8 mouse cellular contexts compared by ENCODE assay signal in the genomic region with DNA sequence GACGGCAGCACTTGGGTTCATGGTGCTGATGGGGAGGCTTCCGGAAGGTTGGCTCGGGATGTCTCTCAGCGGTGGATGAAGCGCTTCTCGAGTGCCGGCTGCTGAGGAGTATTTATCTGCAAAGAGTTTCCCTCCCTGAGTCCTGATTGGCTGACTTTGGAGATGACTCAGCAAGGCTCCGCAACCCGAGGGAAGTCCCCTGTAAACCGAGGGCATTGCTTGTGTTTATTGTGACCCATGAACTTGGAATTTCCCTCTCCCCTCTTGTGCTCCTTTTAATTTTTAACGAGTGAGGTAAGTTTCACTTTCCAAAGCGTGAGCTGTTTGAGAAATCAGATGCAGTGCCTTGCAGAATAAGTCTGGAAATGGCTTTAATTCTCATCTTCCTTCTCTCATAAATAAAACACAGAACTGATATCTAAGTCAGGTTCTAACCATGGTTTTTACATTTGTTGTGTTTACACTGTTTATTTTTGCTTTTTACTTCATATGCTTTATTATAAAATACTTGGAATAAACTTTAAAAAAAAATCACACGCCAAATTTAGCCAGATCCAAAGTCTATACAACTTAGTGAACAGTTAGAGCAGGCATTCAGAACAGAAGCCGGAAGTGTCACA. TPM values are rescaled to one million over a fixed set of nuclear protein-coding genes. Genes with fewer than 3 reads are reported as not detected.
DNase-seq lines count a peak whose midpoint lies in the region; ATAC-seq and TF ChIP-seq lines count a peak whose summit lies in the region.

A gene (minus strand): TSS at position 96 of the 620 bp plus-strand sequence.

- H3K36me3 ChIP-seq in heart, adult 2 months (ENCODE audit: control insufficient read depth, insufficient read depth, low read length): no peaks in the 10 kb centered on the region
- H3K36me3 ChIP-seq in kidney, adult 2 months (ENCODE audit: control insufficient read depth, insufficient read depth, low read length): no peaks in the 10 kb centered on the region
- H3K36me3 ChIP-seq in lung, embryonic 14.5 days (ENCODE audit: insufficient read depth): no peaks in the 10 kb centered on the region
- H3K36me3 ChIP-seq in neural tube, embryonic 14.5 days (ENCODE audit: control insufficient read depth, insufficient read depth, low read length): no peaks in the 10 kb centered on the region

- peak within 1 kb of the TSS; percentile 50 for H3K4me2 ChIP-seq in lung, embryonic 14.5 days
- H3K4me2 ChIP-seq in neural tube, embryonic 14.5 days (ENCODE audit: low read depth, low read length): peak within 1 kb of the TSS; percentile 40

- no peak for TF ChIP-seq EP300 in heart, adult 2 months (IDR thresholded peaks at IDR 0.05; ENCODE audit: insufficient read depth, low read depth, low read length)

- H3K9ac ChIP-seq in heart, adult 2 months (ENCODE audit: low read depth, low read length): no peak within 1 kb of the TSS
- H3K9ac ChIP-seq in lung, embryonic 14.5 days: no peak within 1 kb of the TSS; the same call in 1 of the 2 replicates
- H3K9ac ChIP-seq in neural tube, embryonic 14.5 days (replicated peaks; ENCODE audit: low read depth, low read length): no peak within 1 kb of the TSS

- intact Hi-C loops in heart, adult 2 months (cut with DNase I): loop anchor here (2.0 kb wide), 1 partner anchor 26 kb away; no protein-coding TSS in a partner anchor

- peak within 1 kb of the TSS; percentile 31 for H3K4me3 ChIP-seq in heart, adult 2 months
- H3K4me3 ChIP-seq in kidney, adult 2 months (ENCODE audit: insufficient read depth, low read depth, low read length): peak within 1 kb of the TSS; percentile 29
- peak within 1 kb of the TSS; percentile 15; the same call in 1 of the 2 replicates for H3K4me3 ChIP-seq in lung, embryonic 14.5 days (ENCODE audit: low read depth, low read length)
- H3K4me3 ChIP-seq in neural tube, embryonic 14.5 days (ENCODE audit: low read depth, low read length): no peak within 1 kb of the TSS

- DNase-seq in urinary bladder, postnatal 14 days (ENCODE audit: low spot score): peak; percentile 52
- DNase-seq in urinary bladder, postnatal 10 days (ENCODE audit: low spot score): no peak
- DNase-seq in c-Kit-positive CD71-positive TER-119-negative erythroid progenitor cells, embryonic 14.5 days (ENCODE audit: low read depth): peak; percentile 79
- DNase-seq in heart, adult 2 months: peak; percentile 51 to 63
- DNase-seq in kidney, adult 2 months: peak; percentile 91
- peak; percentile 74 for DNase-seq in lung, embryonic 14.5 days
- no peak for DNase-seq in ovary, postnatal 14 days (ENCODE audit: low spot score)

- no peaks in the 10 kb centered on the region for H3K9me3 ChIP-seq in lung, embryonic 14.5 days (ENCODE audit: low read depth, low read length)
- H3K9me3 ChIP-seq in neural tube, embryonic 14.5 days (ENCODE audit: control insufficient read depth, low read length): no peaks in the 10 kb centered on the region

- H3K4me1 ChIP-seq in heart, adult 2 months (ENCODE audit: control insufficient read depth, insufficient read depth, low read length): peaks cover 7% of the 10 kb centered on the region
- H3K4me1 ChIP-seq in kidney, adult 2 months (ENCODE audit: control insufficient read depth, insufficient read depth, low read length): peaks cover 13% of the 10 kb centered on the region; the same call in 1 of the 2 replicates
- no peaks in the 10 kb centered on the region for H3K4me1 ChIP-seq in lung, embryonic 14.5 days (ENCODE audit: insufficient read depth)
- H3K4me1 ChIP-seq in neural tube, embryonic 14.5 days (ENCODE audit: control insufficient read depth, insufficient read depth, low read length): no peaks in the 10 kb centered on the region

- peak; percentile 74; the same call in 1 of the 2 replicates for ATAC-seq in lung, embryonic 14.5 days (ENCODE audit: insufficient read depth)
- ATAC-seq in neural tube, embryonic 14.5 days (ENCODE audit: low read depth): peak; percentile 79

- no peaks in the 10 kb centered on the region for H3K27me3 ChIP-seq in heart, adult 2 months (ENCODE audit: control insufficient read depth, insufficient read depth, low read length)
- no peaks in the 10 kb centered on the region for H3K27me3 ChIP-seq in kidney, adult 2 months (replicated peaks; ENCODE audit: control insufficient read depth, insufficient read depth, low read length)
- H3K27me3 ChIP-seq in lung, embryonic 14.5 days (ENCODE audit: insufficient read depth, low read length): no peaks in the 10 kb centered on the region
- no peaks in the 10 kb centered on the region for H3K27me3 ChIP-seq in neural tube, embryonic 14.5 days (ENCODE audit: control insufficient read depth, insufficient read depth, low read length)

- no peak for TF ChIP-seq CTCF in heart, adult 2 months (IDR thresholded peaks at IDR 0.05)
- no peak for TF ChIP-seq CTCF in kidney, adult 2 months (conservative IDR thresholded peaks at IDR 0.05; ENCODE audit: insufficient read depth, insufficient read length, low read depth, low read length)
- no peak for TF ChIP-seq CTCF in lung, embryonic 14.5 days (IDR thresholded peaks at IDR 0.05; ENCODE audit: low read depth)

- WGBS in heart, adult 2 months: 8% methylated on average over 14 of the region's 14 CpGs
- WGBS in kidney, adult 2 months: 4% methylated on average over 14 of the region's 14 CpGs
- 13% methylated on average over 14 of the region's 14 CpGs for WGBS in lung, embryonic 14.5 days
- WGBS in neural tube, embryonic 14.5 days: 19% methylated on average over 14 of the region's 14 CpGs

- H3K79me2 ChIP-seq in heart, adult 2 months (replicated peaks; ENCODE audit: control insufficient read depth, insufficient read depth, low read length): no peaks in the 10 kb centered on the region

- H3K27ac ChIP-seq in heart, adult 2 months: no peak within 1 kb of the TSS; the same call in 1 of the 2 replicates
- peak within 1 kb of the TSS; percentile 51; the same call in 1 of the 2 replicates for H3K27ac ChIP-seq in kidney, adult 2 months (ENCODE audit: insufficient read depth, low read depth, low read length)
- no peak within 1 kb of the TSS for H3K27ac ChIP-seq in lung, embryonic 14.5 days (ENCODE audit: low read depth)
- H3K27ac ChIP-seq in neural tube, embryonic 14.5 days (ENCODE audit: low read depth, low read length): no peak within 1 kb of the TSS

- no peak for TF ChIP-seq POLR2A in heart, adult 2 months (IDR thresholded peaks at IDR 0.05; ENCODE audit: insufficient read depth, low read depth, low read length)
- no peak for TF ChIP-seq POLR2A in kidney, adult 2 months (IDR thresholded peaks at IDR 0.05; ENCODE audit: low read depth, low read length)

RNA-seq across cellular contexts. Expression of the gene that starts here (rescaled TPM):
- total RNA-seq in heart, adult 2 months (2021): under 1 TPM in 1 of 2 experiments, not detected in 1; 0.34 TPM
- polyA plus RNA-seq in heart, adult 2 months (2012; rRNA removed): 1.0 and 3.6 TPM in 2 replicates
- 10.2 and 16.6 TPM in 2 replicates for polyA plus RNA-seq in kidney, adult 2 months (2012; rRNA removed)
- not detected in 2 replicates for polyA plus RNA-seq in lung, embryonic 14.5 days (2014; fragmentation: Nextera tagmentation; extraction: Ambion mirVana)
- polyA plus RNA-seq in neural tube, embryonic 14.5 days (2014; fragmentation: Nextera tagmentation; extraction: Ambion mirVana): not detected in 2 replicates

Comparison
In these comparisons a context has a peak if more than half of its experiments do, and no peak if none do; other contexts are left out.
1. DNase-seq: peak in urinary bladder, postnatal 14 days (single experiment), c-Kit-positive CD71-positive TER-119-negative erythroid progenitor cells, embryonic 14.5 days (single experiment), heart, adult 2 months (2 of 2) and kidney, adult 2 months (single experiment); none in urinary bladder, postnatal 10 days (single experiment) and ovary, postnatal 14 days (single experiment).
2. Peak in DNase-seq, ATAC-seq, H3K4me3 ChIP-seq and H3K4me2 ChIP-seq in lung, embryonic 14.5 days; RNA of the gene not detected or under 1 TPM.
3. Peak in ATAC-seq and H3K4me2 ChIP-seq in neural tube, embryonic 14.5 days; RNA of the gene not detected or under 1 TPM.